Mouse (Mus musculus): ENCODE measurements around the gene Ttll12. TPM values are rescaled to one million over a fixed set of nuclear protein-coding genes. Genes with fewer than 3 reads are reported as not detected.
A peak's percentile ranks its signal among the peaks of the same experiment; 100 is the strongest.

Ttll12 gene
- total and polyA plus RNA-seq, 3 experiments: 4.5 to 9.9 (median 5.5) TPM

DNA sequence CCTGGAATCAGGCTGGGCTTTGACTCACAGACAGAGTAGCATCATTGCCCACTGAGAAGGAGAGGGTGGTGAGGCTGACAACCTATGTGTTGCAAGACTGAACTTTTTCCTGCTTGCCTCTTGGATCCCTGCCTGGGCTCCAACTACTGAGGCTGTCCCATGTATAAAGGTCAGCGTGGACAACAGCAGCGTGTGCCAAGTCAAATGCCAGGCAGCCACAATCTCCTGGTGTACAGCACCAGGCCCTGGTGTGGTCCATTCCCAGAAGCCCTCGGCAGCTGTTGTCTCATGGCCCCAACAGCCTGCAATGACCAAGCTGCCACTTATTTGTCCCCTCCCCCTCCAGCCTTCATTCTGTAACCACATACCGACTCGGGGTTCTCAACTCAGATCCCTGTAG is 23.3 kb downstream of the Ttll12 start:
- intact Hi-C loops (cut with DNase I): no loop called here
- H3K36me3 ChIP-seq (ENCODE audit: control insufficient read depth, insufficient read depth, low read length): no peaks in the 10 kb centered on the region
- WGBS: 73% methylated on average over 5 of the region's 5 CpGs
- H3K9ac ChIP-seq (ENCODE audit: low read depth, low read length): no peak overlapping the region
- H3K27me3 ChIP-seq (ENCODE audit: control insufficient read depth, insufficient read depth, low read length): no peaks in the 10 kb centered on the region
- TF ChIP-seq POLR2A (IDR thresholded peaks at IDR 0.05; ENCODE audit: insufficient read depth, low read depth, low read length): no peak
- no peak for TF ChIP-seq CTCF (IDR thresholded peaks at IDR 0.05)
- TF ChIP-seq EP300 (IDR thresholded peaks at IDR 0.05; ENCODE audit: insufficient read depth, low read depth, low read length): no peak
- no peak overlapping the region for H3K4me3 ChIP-seq
- DNase-seq: no peak
- peaks cover 2% of the 10 kb centered on the region; the same call in 1 of the 2 replicates for H3K4me1 ChIP-seq (ENCODE audit: control insufficient read depth, insufficient read depth, low read length)
- no peak overlapping the region for H3K27ac ChIP-seq
- no peaks in the 10 kb centered on the region for H3K79me2 ChIP-seq (replicated peaks; ENCODE audit: control insufficient read depth, insufficient read depth, low read length)

GRCm38 (mm10) chr15:83570641-83571040 is 24.3 kb downstream of the Ttll12 start:
- WGBS: 63% methylated on average over 2 of the region's 2 CpGs
- H3K9ac ChIP-seq (ENCODE audit: low read depth, low read length): no peak overlapping the region
- no peak for DNase-seq
- no peaks in the 10 kb centered on the region for H3K27me3 ChIP-seq (ENCODE audit: control insufficient read depth, insufficient read depth, low read length)
- no peaks in the 10 kb centered on the region for H3K79me2 ChIP-seq (replicated peaks; ENCODE audit: control insufficient read depth, insufficient read depth, low read length)
- peaks cover 4% of the 10 kb centered on the region for H3K4me1 ChIP-seq (ENCODE audit: control insufficient read depth, insufficient read depth, low read length)
- no peak for TF ChIP-seq POLR2A (IDR thresholded peaks at IDR 0.05; ENCODE audit: insufficient read depth, low read depth, low read length)
- TF ChIP-seq EP300 (IDR thresholded peaks at IDR 0.05; ENCODE audit: insufficient read depth, low read depth, low read length): no peak
- peak; percentile 50 for TF ChIP-seq CTCF (IDR thresholded peaks at IDR 0.05)
- H3K27ac ChIP-seq: no peak overlapping the region
- intact Hi-C loops (cut with DNase I): no loop called here
- H3K4me3 ChIP-seq: no peak overlapping the region
- no peaks in the 10 kb centered on the region for H3K36me3 ChIP-seq (ENCODE audit: control insufficient read depth, insufficient read depth, low read length)

- H3K4me1 ChIP-seq (ENCODE audit: control insufficient read depth, insufficient read depth, low read length): peaks cover 6% of the 10 kb centered on the region
- intact Hi-C loops (cut with DNase I): loop anchor here (5.0 kb wide), 1 partner anchor 38 kb away; no protein-coding TSS in a partner anchor
- DNase-seq: no peak
- 69% methylated on average over 11 of the region's 11 CpGs for WGBS
- TF ChIP-seq CTCF (IDR thresholded peaks at IDR 0.05): no peak
- H3K9ac ChIP-seq (ENCODE audit: low read depth, low read length): no peak overlapping the region
- no peak overlapping the region for H3K27ac ChIP-seq
- no peaks in the 10 kb centered on the region for H3K27me3 ChIP-seq (ENCODE audit: control insufficient read depth, insufficient read depth, low read length)
- H3K36me3 ChIP-seq (ENCODE audit: control insufficient read depth, insufficient read depth, low read length): no peaks in the 10 kb centered on the region
- H3K4me3 ChIP-seq: no peak overlapping the region
- H3K79me2 ChIP-seq (replicated peaks; ENCODE audit: control insufficient read depth, insufficient read depth, low read length): no peaks in the 10 kb centered on the region
These were observed 25.3 kb downstream of the Ttll12 start for GRCm38 (mm10) chr15:83569682-83570081.

DNA sequence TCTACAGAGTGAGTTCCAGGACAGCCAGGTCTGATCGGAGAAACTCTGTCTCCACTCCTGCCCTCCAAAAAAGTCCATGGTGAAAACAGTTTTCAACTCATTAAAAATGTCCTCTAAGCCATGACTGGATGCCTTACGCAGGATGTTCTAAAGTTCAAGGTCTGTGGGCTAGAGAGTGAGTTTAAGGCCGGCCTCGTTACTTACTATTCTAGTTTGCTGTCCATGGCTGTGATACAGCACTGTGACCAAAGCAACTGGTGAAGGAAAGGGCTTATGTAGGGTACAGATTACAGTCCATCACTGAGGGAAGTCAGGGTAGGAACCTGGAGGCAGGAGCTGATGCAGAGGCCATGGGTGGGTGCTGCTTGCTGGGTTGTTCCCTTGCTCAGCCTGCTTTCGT is 26.4 kb downstream of the Ttll12 start:
- no peak overlapping the region for H3K9ac ChIP-seq (ENCODE audit: low read depth, low read length)
- H3K79me2 ChIP-seq (replicated peaks; ENCODE audit: control insufficient read depth, insufficient read depth, low read length): no peaks in the 10 kb centered on the region
- no peak overlapping the region for H3K27ac ChIP-seq
- no peak for DNase-seq
- H3K4me3 ChIP-seq: no peak overlapping the region
- no peaks in the 10 kb centered on the region for H3K36me3 ChIP-seq (ENCODE audit: control insufficient read depth, insufficient read depth, low read length)
- intact Hi-C loops (cut with DNase I): loop anchor here (5.0 kb wide), 1 partner anchor 39 kb away; no protein-coding TSS in a partner anchor
- peaks cover 8% of the 10 kb centered on the region for H3K4me1 ChIP-seq (ENCODE audit: control insufficient read depth, insufficient read depth, low read length)
- 93% methylated on average over 5 of the region's 5 CpGs for WGBS
- TF ChIP-seq EP300 (IDR thresholded peaks at IDR 0.05; ENCODE audit: insufficient read depth, low read depth, low read length): no peak
- TF ChIP-seq CTCF (IDR thresholded peaks at IDR 0.05): no peak
- TF ChIP-seq POLR2A (IDR thresholded peaks at IDR 0.05; ENCODE audit: insufficient read depth, low read depth, low read length): no peak
- no peaks in the 10 kb centered on the region for H3K27me3 ChIP-seq (ENCODE audit: control insufficient read depth, insufficient read depth, low read length)

- Histone ChIP-seq H3K36me3 (ENCODE audit: control insufficient read depth, insufficient read depth, low read length) (no peaks in the 10 kb centered on the region), H3K4me3 (no peak overlapping the region), H3K9ac (ENCODE audit: low read depth, low read length) (no peak overlapping the region), H3K27me3 (ENCODE audit: control insufficient read depth, insufficient read depth, low read length) (no peaks in the 10 kb centered on the region), H3K4me1 (ENCODE audit: control insufficient read depth, insufficient read depth, low read length) (peaks cover 8% of the 10 kb centered on the region), H3K27ac (no peak overlapping the region), H3K79me2 (replicated peaks; ENCODE audit: control insufficient read depth, insufficient read depth, low read length) (no peaks in the 10 kb centered on the region)
- TF ChIP-seq CTCF (IDR thresholded peaks at IDR 0.05) (no peak), EP300 (IDR thresholded peaks at IDR 0.05; ENCODE audit: insufficient read depth, low read depth, low read length) (no peak), POLR2A (IDR thresholded peaks at IDR 0.05; ENCODE audit: insufficient read depth, low read depth, low read length) (no peak)
- WGBS: 91% methylated on average over 3 of the region's 3 CpGs
- intact Hi-C loops (cut with DNase I): loop anchor here (5.0 kb wide), 1 partner anchor 40 kb away; no protein-coding TSS in a partner anchor
- no peak for DNase-seq
These were observed 27.2 kb downstream of the Ttll12 start for GRCm38 (mm10) chr15:83567728-83568127.

- Histone ChIP-seq H3K27me3 (ENCODE audit: control insufficient read depth, insufficient read depth, low read length) (no peaks in the 10 kb centered on the region), H3K4me1 (ENCODE audit: control insufficient read depth, insufficient read depth, low read length) (peaks cover 9% of the 10 kb centered on the region), H3K4me3 (no peak overlapping the region), H3K79me2 (replicated peaks; ENCODE audit: control insufficient read depth, insufficient read depth, low read length) (no peaks in the 10 kb centered on the region), H3K36me3 (ENCODE audit: control insufficient read depth, insufficient read depth, low read length) (no peaks in the 10 kb centered on the region), H3K9ac (ENCODE audit: low read depth, low read length) (no peak overlapping the region), H3K27ac (no peak overlapping the region)
- WGBS: 68% methylated on average over 5 of the region's 5 CpGs
- no peak for TF ChIP-seq POLR2A (IDR thresholded peaks at IDR 0.05; ENCODE audit: insufficient read depth, low read depth, low read length)
- TF ChIP-seq CTCF (IDR thresholded peaks at IDR 0.05): no peak
- no peak for TF ChIP-seq EP300 (IDR thresholded peaks at IDR 0.05; ENCODE audit: insufficient read depth, low read depth, low read length)
- intact Hi-C loops (cut with DNase I): loop anchor here (5.0 kb wide), 1 partner anchor 41 kb away; no protein-coding TSS in a partner anchor
- no peak for DNase-seq
These were observed 29.0 kb downstream of the Ttll12 start for GRCm38 (mm10) chr15:83566006-83566405.
